Mouse (Mus musculus): Measurements from ENCODE around the gene Cidec. TPM values are rescaled to one million over a fixed set of nuclear protein-coding genes. Genes with fewer than 3 reads are reported as not detected.

The Cidec gene
- polyA plus RNA-seq, 1 experiment from 2014 or later, result not detected

- no peaks in the 10 kb centered on the region for H3K9me3 ChIP-seq (replicated peaks)
- peaks cover 11% of the 10 kb centered on the region; the same call in 1 of the 2 replicates for H3K36me3 ChIP-seq
- no peak overlapping the region for H3K9ac ChIP-seq
- no peak overlapping the region for H3K27ac ChIP-seq
- peaks cover 17% of the 10 kb centered on the region for H3K4me1 ChIP-seq
- no peak for ATAC-seq (replicated peaks; ENCODE audit: low FRiP score)
- H3K27me3 ChIP-seq, result no peaks in the 10 kb centered on the region
- 83% methylated on average over 10 of the region's 10 CpGs for WGBS
- H3K4me3 ChIP-seq (replicated peaks), result no peak overlapping the region
- no peak overlapping the region for H3K4me2 ChIP-seq
Observed at GRCm38 (mm10) chr6:113396270-113397030, 39.1 kb downstream of the Cidec start.

- no peak for ATAC-seq (replicated peaks; ENCODE audit: low FRiP score)
Observed at GRCm38 (mm10) chr6:113395501-113395900, 40.1 kb downstream of the Cidec start.

GRCm38 (mm10) chr6:113394811-113395210 lies 40.7 kb downstream of the Cidec start:
- WGBS, result 87% methylated on average over 11 of the region's 11 CpGs
- H3K36me3 ChIP-seq, result peaks cover 24% of the 10 kb centered on the region
- H3K27me3 ChIP-seq, result no peaks in the 10 kb centered on the region
- H3K4me1 ChIP-seq, result peaks cover 19% of the 10 kb centered on the region
- no peak overlapping the region for H3K27ac ChIP-seq
- no peak for ATAC-seq (replicated peaks; ENCODE audit: low FRiP score)
- H3K9ac ChIP-seq, result no peak overlapping the region
- no peaks in the 10 kb centered on the region for H3K9me3 ChIP-seq (replicated peaks)
- no peak overlapping the region for H3K4me2 ChIP-seq
- no peak overlapping the region for H3K4me3 ChIP-seq (replicated peaks)

More at GRCm38 (mm10) chr6:113395501-113395900, 40.1 kb downstream of the Cidec start:
- Histone ChIP-seq H3K27me3 (no peaks in the 10 kb centered on the region), H3K4me1 (peaks cover 19% of the 10 kb centered on the region), H3K9me3 (replicated peaks) (no peaks in the 10 kb centered on the region), H3K36me3 (peaks cover 17% of the 10 kb centered on the region), H3K27ac (no peak overlapping the region), H3K4me2 (no peak overlapping the region), H3K9ac (no peak overlapping the region), H3K4me3 (replicated peaks) (no peak overlapping the region)
- WGBS, result 97% methylated on average over 6 of the region's 6 CpGs

GRCm38 (mm10) chr6:113393951-113394350 lies 41.6 kb downstream of the Cidec start:
- WGBS, result 88% methylated on average over 6 of the region's 6 CpGs
- Histone ChIP-seq H3K4me3 (replicated peaks) (no peak overlapping the region), H3K9ac (no peak overlapping the region), H3K4me1 (peaks cover 19% of the 10 kb centered on the region), H3K4me2 (no peak overlapping the region), H3K27me3 (no peaks in the 10 kb centered on the region), H3K9me3 (replicated peaks) (no peaks in the 10 kb centered on the region), H3K27ac (no peak overlapping the region), H3K36me3 (peaks cover 32% of the 10 kb centered on the region)
- ATAC-seq (replicated peaks; ENCODE audit: low FRiP score), result no peak

- H3K27me3 ChIP-seq, result no peaks in the 10 kb centered on the region
- ATAC-seq (replicated peaks; ENCODE audit: low FRiP score), result peak; percentile 89
- H3K36me3 ChIP-seq, result peaks cover 47% of the 10 kb centered on the region
- peak overlapping the region; percentile 48 for H3K9ac ChIP-seq
- WGBS, result under 1% methylated on average over 51 of the region's 51 CpGs
- no peaks in the 10 kb centered on the region for H3K9me3 ChIP-seq (replicated peaks)
- peak overlapping the region; percentile 53 for H3K4me3 ChIP-seq (replicated peaks)
- H3K27ac ChIP-seq, result peak overlapping the region; percentile 59
- H3K4me2 ChIP-seq, result peak overlapping the region; percentile 95
- peaks cover 19% of the 10 kb centered on the region for H3K4me1 ChIP-seq
Observed at GRCm38 (mm10) chr6:113392387-113393071, 43.0 kb downstream of the Cidec start.

- H3K27ac ChIP-seq, result peak overlapping the region; percentile 59; the same call in 1 of the 2 replicates
- ATAC-seq (replicated peaks; ENCODE audit: low FRiP score), result no peak
- H3K9ac ChIP-seq, result peak overlapping the region; percentile 48
- H3K4me3 ChIP-seq (replicated peaks), result peak overlapping the region; percentile 53
- 32% methylated on average over 10 of the region's 10 CpGs for WGBS
- H3K27me3 ChIP-seq, result no peaks in the 10 kb centered on the region
- H3K9me3 ChIP-seq (replicated peaks), result no peaks in the 10 kb centered on the region
- H3K4me1 ChIP-seq, result peaks cover 19% of the 10 kb centered on the region
- H3K36me3 ChIP-seq, result peaks cover 52% of the 10 kb centered on the region
- H3K4me2 ChIP-seq, result peak overlapping the region; percentile 95
Observed at GRCm38 (mm10) chr6:113392015-113392386, 43.6 kb downstream of the Cidec start.

GRCm38 (mm10) chr6:113390715-113391114 lies 44.8 kb downstream of the Cidec start:
- no peak overlapping the region for H3K4me3 ChIP-seq (replicated peaks)
- H3K4me1 ChIP-seq, result peaks cover 19% of the 10 kb centered on the region
- no peaks in the 10 kb centered on the region for H3K27me3 ChIP-seq
- peaks cover 59% of the 10 kb centered on the region for H3K36me3 ChIP-seq
- H3K9ac ChIP-seq, result no peak overlapping the region
- WGBS, result 85% methylated on average over 3 of the region's 3 CpGs
- H3K4me2 ChIP-seq, result no peak overlapping the region
- H3K27ac ChIP-seq, result no peak overlapping the region
- no peaks in the 10 kb centered on the region for H3K9me3 ChIP-seq (replicated peaks)
- no peak for ATAC-seq (replicated peaks; ENCODE audit: low FRiP score)

GRCm38 (mm10) chr6:113388960-113389359 lies 46.6 kb downstream of the Cidec start, which contains the start of gene Ttll3:
Ttll3 (plus strand) TSS chr6:113389260.
- Histone ChIP-seq H3K4me2 (no peak within 1 kb of the TSS), H3K4me1 (peaks cover 19% of the 10 kb centered on the region), H3K27me3 (no peaks in the 10 kb centered on the region), H3K9me3 (replicated peaks) (no peaks in the 10 kb centered on the region), H3K9ac (no peak within 1 kb of the TSS), H3K36me3 (peaks cover 71% of the 10 kb centered on the region), H3K27ac (no peak within 1 kb of the TSS), H3K4me3 (replicated peaks) (no peak within 1 kb of the TSS)
- no peak for ATAC-seq (replicated peaks; ENCODE audit: low FRiP score)
- 70% methylated on average over 8 of the region's 8 CpGs for WGBS

GRCm38 (mm10) chr6:113386025-113386424 lies 49.5 kb downstream of the Cidec start:
- H3K9ac ChIP-seq, result no peak overlapping the region
- no peaks in the 10 kb centered on the region for H3K27me3 ChIP-seq
- H3K4me2 ChIP-seq, result no peak overlapping the region
- H3K36me3 ChIP-seq, result peaks cover 99% of the 10 kb centered on the region
- no peaks in the 10 kb centered on the region for H3K4me1 ChIP-seq
- no peak overlapping the region for H3K27ac ChIP-seq
- ATAC-seq (replicated peaks; ENCODE audit: low FRiP score), result no peak
- H3K9me3 ChIP-seq (replicated peaks), result no peaks in the 10 kb centered on the region
- WGBS, result 42% methylated on average over 3 of the region's 3 CpGs
- no peak overlapping the region for H3K4me3 ChIP-seq (replicated peaks)

- Histone ChIP-seq H3K4me1 (no peaks in the 10 kb centered on the region), H3K27me3 (no peaks in the 10 kb centered on the region), H3K9ac (no peak overlapping the region), H3K4me2 (no peak overlapping the region), H3K4me3 (replicated peaks) (no peak overlapping the region), H3K36me3 (peaks cover 99% of the 10 kb centered on the region), H3K9me3 (replicated peaks) (no peaks in the 10 kb centered on the region), H3K27ac (no peak overlapping the region)
- WGBS, result 85% methylated on average over 11 of the region's 11 CpGs
- ATAC-seq (replicated peaks; ENCODE audit: low FRiP score), result no peak
Observed at GRCm38 (mm10) chr6:113385160-113385714, 50.3 kb downstream of the Cidec start.

- no peaks in the 10 kb centered on the region for H3K9me3 ChIP-seq (replicated peaks)
- no peak overlapping the region for H3K4me2 ChIP-seq
- H3K36me3 ChIP-seq, result peaks cover 94% of the 10 kb centered on the region
- ATAC-seq (replicated peaks; ENCODE audit: low FRiP score), result no peak
- WGBS, result 92% methylated on average over 8 of the region's 8 CpGs
- H3K9ac ChIP-seq, result no peak overlapping the region
- H3K4me1 ChIP-seq, result peaks cover 4% of the 10 kb centered on the region
- H3K4me3 ChIP-seq (replicated peaks), result no peak overlapping the region
- no peak overlapping the region for H3K27ac ChIP-seq
- H3K27me3 ChIP-seq, result no peaks in the 10 kb centered on the region
Observed at GRCm38 (mm10) chr6:113384351-113384927, 51.1 kb downstream of the Cidec start.

GRCm38 (mm10) chr6:113380480-113380879 lies 55.1 kb downstream of the Cidec start:
- WGBS, result 94% methylated on average over 11 of the region's 11 CpGs
- peaks cover 60% of the 10 kb centered on the region for H3K36me3 ChIP-seq
- no peak overlapping the region for H3K9ac ChIP-seq
- no peak for ATAC-seq (replicated peaks; ENCODE audit: low FRiP score)
- H3K27ac ChIP-seq, result no peak overlapping the region
- H3K4me2 ChIP-seq, result no peak overlapping the region
- no peaks in the 10 kb centered on the region for H3K27me3 ChIP-seq
- H3K4me1 ChIP-seq, result peaks cover 25% of the 10 kb centered on the region
- no peak overlapping the region for H3K4me3 ChIP-seq (replicated peaks)
- H3K9me3 ChIP-seq (replicated peaks), result no peaks in the 10 kb centered on the region

All from kidney, embryonic 15.5 days (tissue).